Mouse (Mus musculus) gastrocnemius, adult 18-20 months (tissue): ENCODE results near the gene Hkdc1. TPM values are rescaled to one million over a fixed set of nuclear protein-coding genes. Genes with fewer than 3 reads are reported as not detected.

ENCODE experiments used
- total RNA-seq, 2 experiments: library from RNA; stranded (reverse); gene quantifications; 2 replicates each; pipeline ENCODE4 v1.2.3; 2021

The Hkdc1 gene
- total RNA-seq, 2 experiments from 2014 or later = not detected

Other genes starting within 250 kb of the Hkdc1 start
- gene Tspan15, start 191.2 kb downstream of the Hkdc1 start, total RNA-seq = 1 to 10 TPM; 2.9 to 5.5 TPM
- not detected for gene Tacr2, start 170.1 kb downstream of the Hkdc1 start, total RNA-seq
- 1 to 10 TPM; 4.7 to 7.2 TPM for gene Hk1, start 42.6 kb downstream of the Hkdc1 start, total RNA-seq
- gene 4930507D05Rik, start 27.0 kb upstream of the Hkdc1 start, total RNA-seq = not detected
- gene Supv3l1, start 27.2 kb upstream of the Hkdc1 start, total RNA-seq = 10 to 100 TPM; 14.2 to 16.0 TPM
- gene Vps26a, start 64.3 kb upstream of the Hkdc1 start, total RNA-seq = 10 to 100 TPM; 27.5 to 30.4 TPM
- gene Srgn, start 105.0 kb upstream of the Hkdc1 start, total RNA-seq = 10 to 100 TPM; 10.5 to 15.0 TPM
- 10 to 100 TPM; 29.0 to 30.4 TPM for gene Kif1bp, start 156.0 kb upstream of the Hkdc1 start, total RNA-seq
- 10 to 100 TPM; 30.0 to 33.8 TPM for gene Ddx21, start 179.8 kb upstream of the Hkdc1 start, total RNA-seq
- gene Ddx50, start 228.7 kb upstream of the Hkdc1 start, total RNA-seq = 10 to 100 TPM; 42.0 to 49.6 TPM